Mouse (Mus musculus) kidney, adult 2 months (tissue): ENCODE data around the gene Snrpb.

Experiments used
- CTCF ChIP-seq: fragments of 200-500 bp; conservative IDR thresholded peaks from 2 replicates; pipeline ENCODE4 v1.5.1; 2011; ENCODE audit warnings: low read depth, mild to moderate bottlenecking, control low read depth, low read length, moderate library complexity, mixed read lengths; ENCODE audit not compliant: insufficient read depth, insufficient read length
- POLR2A ChIP-seq: fragments of 200-500 bp; IDR thresholded peaks from one replicate; pipeline ENCODE4 v1.6.1; 2011; ENCODE audit warnings: low read depth, low read length, control low read depth

GRCm38 (mm10) chr2:130194894-130195293 lies 15.7 kb upstream of the Snrpb start, which contains the start of gene Tmc2:
- TF ChIP-seq POLR2A (no peak), CTCF (no peak)
